Mouse (Mus musculus) stomach, postnatal 0 days (tissue): ENCODE measurements at regions not wholly inside any gene's neighbourhood (a gene's known extent, or its start where the extent isn't known, plus 50 kb on each side); places are given as distances from the start of the nearest gene placed in this dataset.

ENCODE experiments used
- CTCF ChIP-seq: IDR thresholded peaks from 2 replicates; pipeline ENCODE4 v1.5.1; 2016; ENCODE audit warnings: antibody characterized with exemption, low read depth, mild to moderate bottlenecking, moderate library complexity
- EP300 ChIP-seq: optimal IDR thresholded peaks from 2 replicates; pipeline ENCODE3; 2016; ENCODE audit warnings: antibody characterized with exemption

DNA sequence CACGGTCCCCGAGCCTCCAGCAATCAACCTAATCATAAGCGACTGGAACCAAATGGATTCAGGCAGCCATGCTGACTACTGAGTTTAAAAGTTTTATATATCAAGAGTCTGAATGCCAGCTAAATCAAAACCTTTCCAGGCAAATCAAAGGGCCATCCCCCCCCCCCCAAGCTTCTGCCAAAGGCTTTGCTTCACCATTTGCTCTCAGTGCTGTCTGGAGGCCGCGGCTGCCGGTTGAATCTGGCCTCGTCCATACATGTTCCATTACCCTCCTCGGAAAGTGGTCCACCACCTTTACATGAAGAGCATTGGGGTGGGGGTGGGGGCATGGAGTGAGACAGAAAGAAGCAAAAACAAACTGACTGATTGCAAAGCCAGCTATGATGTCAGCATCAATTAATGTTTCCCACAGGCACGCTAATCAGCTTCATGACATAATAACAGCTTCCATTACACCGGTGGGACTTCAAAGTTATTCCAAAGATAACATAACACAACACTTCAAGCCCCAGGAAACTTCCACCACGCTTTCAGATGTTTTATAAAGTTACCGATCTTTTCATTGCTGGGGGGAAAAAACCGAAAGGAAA, 116.6 kb upstream of the Irx5 start:
- TF ChIP-seq CTCF, result no peak
- TF ChIP-seq EP300, result no peak
